Mouse (Mus musculus): Measurements from ENCODE around the gene Prr5l. TPM values are rescaled to one million over a fixed set of nuclear protein-coding genes. Genes with fewer than 3 reads are reported as not detected.
A peak's percentile ranks its signal among the peaks of the same experiment; 100 is the strongest.

The Prr5l gene
- polyA plus RNA-seq, 1 experiment from 2014 or later: 5.5 TPM

GRCm38 (mm10) chr2:101665703-101666092, 217.1 kb downstream of the Prr5l start:
- WGBS (ENCODE audit: insufficient replicate concordance): 84% methylated on average over 3 of the region's 3 CpGs
- Histone ChIP-seq H3K4me1 (no peaks in the 10 kb centered on the region), H3K9me3 (replicated peaks) (no peaks in the 10 kb centered on the region), H3K27me3 (replicated peaks) (peaks cover 6% of the 10 kb centered on the region; the same call in 1 of the 2 replicates), H3K4me2 (no peak overlapping the region), H3K4me3 (no peak overlapping the region), H3K27ac (no peak overlapping the region), H3K9ac (no peak overlapping the region), H3K36me3 (no peaks in the 10 kb centered on the region)
- no peak for ATAC-seq

- H3K27me3 ChIP-seq (replicated peaks): peaks cover 6% of the 10 kb centered on the region; the same call in 1 of the 2 replicates
- no peak overlapping the region for H3K27ac ChIP-seq
- H3K4me3 ChIP-seq: no peak overlapping the region
- no peaks in the 10 kb centered on the region for H3K9me3 ChIP-seq (replicated peaks)
- no peak overlapping the region for H3K4me2 ChIP-seq
- 23% methylated on average over 9 of the region's 9 CpGs for WGBS (ENCODE audit: insufficient replicate concordance)
- no peaks in the 10 kb centered on the region for H3K36me3 ChIP-seq
- H3K4me1 ChIP-seq: no peaks in the 10 kb centered on the region
- H3K9ac ChIP-seq: no peak overlapping the region
- 0 out of 2 replicates have a peak, but pooled peaks have one; percentile 30 for ATAC-seq
These were observed 217.6 kb downstream of the Prr5l start for GRCm38 (mm10) chr2:101665058-101665702.

Other genes with a start within 250 kb of the Prr5l start
- gene Rag1, start 233.5 kb downstream of the Prr5l start, polyA plus RNA-seq (2016; fragmentation: Nextera tagmentation; extraction: Ambion mirVana): 0.04 TPM in 2 replicates
- 21.8 and 22.2 TPM in 2 replicates for gene B230118H07Rik, start 233.5 kb downstream of the Prr5l start, polyA plus RNA-seq (2016; fragmentation: Nextera tagmentation; extraction: Ambion mirVana)
- 6.3 and 7.2 TPM in 2 replicates for gene Traf6, start 204.6 kb downstream of the Prr5l start, polyA plus RNA-seq (2016; fragmentation: Nextera tagmentation; extraction: Ambion mirVana)
- 28.8 and 29.0 TPM in 2 replicates for gene Commd9, start 3.2 kb upstream of the Prr5l start, polyA plus RNA-seq (2016; fragmentation: Nextera tagmentation; extraction: Ambion mirVana)